Mouse (Mus musculus): ENCODE measurements around the gene Gtf3c1. TPM values are rescaled to one million over a fixed set of nuclear protein-coding genes. Genes with fewer than 3 reads are reported as not detected.

The Gtf3c1 gene
- total RNA-seq, 2 experiments from 2014 or later, result 108 to 110 TPM

Other genes starting within 250 kb of the Gtf3c1 start
- gene Nsmce1, start 216.2 kb downstream of the Gtf3c1 start, total RNA-seq (2021), result 10 to 100 TPM; 14.8 to 18.1 TPM
- gene Il4ra, start 155.7 kb downstream of the Gtf3c1 start, total RNA-seq (2021), result 1 to 10 TPM; 3.1 to 3.5 TPM
- gene Il21r, start 104.4 kb downstream of the Gtf3c1 start, total RNA-seq (2021), result 1 to 10 TPM in 1 of 2 experiments, under 1 TPM in 1; 0.75 to 1.4 TPM
- gene D430042O09Rik, start 108 bp upstream of the Gtf3c1 start, total RNA-seq (2021), result 10 to 100 TPM; 22.9 to 32.4 TPM